Mouse (Mus musculus) midbrain, embryonic 16.5 days (tissue): ENCODE measurements around the gene Tmigd1. TPM values are rescaled to one million over a fixed set of nuclear protein-coding genes. Genes with fewer than 3 reads are reported as not detected.
"Not testable (repeated sequence)": the region's sequence is repeated elsewhere in the genome, so short reads cannot be mapped to it uniquely, and the experiment has no call there.

Experiments
- ATAC-seq: fragments of 200-750 bp; cut with Nextera tagmentation; 2 replicates; pipeline ENCODE4 v1.8.0; 2017; ENCODE audit warnings: moderate TSS enrichment
- H3K27ac ChIP-seq: fragments of 300-500 bp; sonication (generic); 2 replicates; pipeline ENCODE4 v1.5.1; 2014; ENCODE audit warnings: mild to moderate bottlenecking, low read length, mixed read lengths
- H3K27me3 ChIP-seq: fragments of 300-500 bp; sonication (generic); 2 replicates; pipeline ENCODE4 v1.6.1; 2014; ENCODE audit warnings: low read depth, low read length, mixed read lengths; ENCODE audit not compliant: control insufficient read depth, insufficient read depth
- H3K36me3 ChIP-seq: fragments of 300-500 bp; sonication (generic); 2 replicates; pipeline ENCODE4 v1.6.1; 2014; ENCODE audit warnings: mild to moderate bottlenecking, low read length, moderate library complexity, mixed read lengths; ENCODE audit not compliant: control insufficient read depth, insufficient read depth
- H3K4me1 ChIP-seq: fragments of 300-500 bp; sonication (generic); 2 replicates; pipeline ENCODE4 v1.6.1; 2014; ENCODE audit warnings: mild to moderate bottlenecking, low read length, mixed read lengths; ENCODE audit not compliant: control insufficient read depth, insufficient read depth
- H3K4me2 ChIP-seq: fragments of 300-500 bp; sonication (generic); 2 replicates; pipeline ENCODE4 v1.6.1; 2014; ENCODE audit warnings: mild to moderate bottlenecking, low read length, mixed read lengths
- H3K4me3 ChIP-seq: fragments of 300-500 bp; sonication (generic); 2 replicates; pipeline ENCODE4 v1.5.1; 2014; ENCODE audit warnings: low read depth, mild to moderate bottlenecking, low read length, moderate library complexity, mixed read lengths
- H3K9ac ChIP-seq: fragments of 300-500 bp; sonication (generic); 2 replicates; pipeline ENCODE4 v1.6.1; 2014; ENCODE audit warnings: low read depth, low read length, mixed read lengths
- H3K9me3 ChIP-seq: fragments of 300-500 bp; sonication (generic); replicated peaks from 2 replicates; pipeline ENCODE4 v1.6.1; 2014; ENCODE audit warnings: mild to moderate bottlenecking, low read length, mixed read lengths; ENCODE audit not compliant: control insufficient read depth, poor library complexity, severe bottlenecking
- WGBS: fragments of 180-500 bp; shearing (Covaris S2); extraction: QIAGEN DNeasy Blood & Tissue Kit; methylation state at CpG from one replicate; pipeline ENCODE4 v1.1.7; 2014; 5-methylcytosine and 5-hydroxymethylcytosine counted together
- polyA plus RNA-seq: library from polyadenylated mRNA; unstranded; fragments of >200 nt; fragmentation: Nextera tagmentation; extraction: Ambion mirVana; gene quantifications from 2 replicates; pipeline ENCODE4 v1.2.1, GENCODE M21; 2015

Tmigd1 gene
- polyA plus RNA-seq, 1 experiment from 2014 or later = not detected

DNA sequence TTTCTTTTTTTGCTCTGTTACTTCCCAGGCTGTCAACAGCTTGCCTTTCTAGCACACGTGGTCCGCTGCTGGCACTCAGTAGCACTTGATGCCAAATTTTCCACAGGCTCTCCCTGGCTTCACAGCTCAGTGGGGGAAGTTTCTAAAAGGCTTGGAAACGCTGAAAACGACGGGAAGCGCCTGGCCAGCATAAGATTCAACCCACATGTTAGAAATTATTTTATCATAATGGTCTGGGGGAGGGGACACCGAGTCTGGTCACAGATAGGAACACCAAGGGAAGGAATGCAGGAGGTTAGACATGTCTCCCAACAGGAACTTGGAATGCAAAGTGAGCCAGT lies 10.1 kb downstream of the Tmigd1 start:
- H3K27ac ChIP-seq = no peak overlapping the region
- no peaks in the 10 kb centered on the region for H3K9me3 ChIP-seq
- no peaks in the 10 kb centered on the region for H3K4me1 ChIP-seq
- ATAC-seq = no peak
- WGBS = 56% methylated on average over 7 of the region's 7 CpGs
- no peak overlapping the region for H3K9ac ChIP-seq
- no peak overlapping the region for H3K4me2 ChIP-seq
- H3K4me3 ChIP-seq = no peak overlapping the region
- no peaks in the 10 kb centered on the region for H3K36me3 ChIP-seq
- no peaks in the 10 kb centered on the region for H3K27me3 ChIP-seq

DNA sequence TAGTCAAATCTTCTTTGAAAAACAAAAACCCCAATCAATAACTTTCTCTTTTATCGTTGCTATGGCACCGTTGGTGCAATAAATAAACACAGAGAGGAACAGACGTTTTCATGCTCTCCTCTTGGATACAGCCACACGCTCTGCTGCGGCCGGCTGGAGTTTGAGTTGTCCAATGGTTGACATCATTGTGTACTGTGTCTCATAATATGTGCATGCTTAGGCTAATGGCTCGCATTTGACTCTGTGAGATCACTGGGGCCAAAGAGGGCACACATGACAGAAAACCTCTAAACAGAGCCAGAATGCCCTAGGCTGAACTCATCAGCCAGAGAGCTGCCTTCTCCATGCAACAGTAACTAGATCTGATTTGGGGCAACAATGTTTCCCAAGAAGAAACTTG lies 12.4 kb downstream of the Tmigd1 start:
- H3K4me2 ChIP-seq = no peak overlapping the region
- no peak for ATAC-seq
- no peak overlapping the region for H3K4me3 ChIP-seq
- no peaks in the 10 kb centered on the region for H3K36me3 ChIP-seq
- H3K27me3 ChIP-seq = no peaks in the 10 kb centered on the region
- WGBS = 78% methylated on average over 7 of the region's 7 CpGs
- no peak overlapping the region for H3K9ac ChIP-seq
- H3K27ac ChIP-seq = no peak overlapping the region
- H3K9me3 ChIP-seq = no peaks in the 10 kb centered on the region
- no peaks in the 10 kb centered on the region for H3K4me1 ChIP-seq

DNA sequence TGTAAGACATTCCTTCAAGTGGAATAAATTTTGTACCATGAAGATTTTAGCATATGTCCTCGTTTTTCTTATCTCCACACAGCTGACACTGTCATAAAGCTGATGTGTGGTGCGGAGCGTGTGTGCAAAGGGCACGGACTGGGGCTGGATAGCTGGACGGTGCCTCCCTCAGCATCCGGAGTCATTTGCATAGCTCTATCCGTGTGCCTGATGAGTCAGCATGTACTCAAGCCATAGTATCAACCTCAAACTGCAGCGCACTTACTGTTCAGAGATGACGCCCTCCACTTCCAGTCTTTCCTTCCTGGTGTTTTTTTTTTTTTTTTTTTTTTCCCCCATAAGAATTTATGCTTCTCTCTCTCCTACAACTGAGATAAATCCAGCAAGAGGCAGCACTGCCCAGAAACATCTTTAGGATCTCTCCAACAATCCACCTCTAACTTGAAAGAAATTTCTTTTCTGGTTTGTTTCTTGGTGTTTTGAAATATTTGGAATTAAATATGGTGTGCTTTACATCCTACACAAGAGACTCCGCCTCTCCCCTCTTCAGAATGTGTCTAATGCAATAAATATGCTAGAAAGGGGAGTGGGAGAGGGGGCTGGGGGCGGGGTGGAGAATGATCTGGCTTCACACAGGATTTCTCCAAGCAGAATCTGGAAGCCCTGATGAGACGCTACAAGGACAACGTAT lies 14.7 kb downstream of the Tmigd1 start:
- H3K27ac ChIP-seq = no peak overlapping the region
- no peaks in the 10 kb centered on the region for H3K9me3 ChIP-seq
- H3K4me1 ChIP-seq = no peaks in the 10 kb centered on the region
- 41% methylated on average over 13 of the region's 13 CpGs for WGBS
- H3K36me3 ChIP-seq = no peaks in the 10 kb centered on the region
- H3K27me3 ChIP-seq = no peaks in the 10 kb centered on the region
- peak overlapping the region; percentile 14; the same call in 1 of the 2 replicates for H3K4me2 ChIP-seq
- no peak for ATAC-seq
- H3K4me3 ChIP-seq = no peak overlapping the region
- H3K9ac ChIP-seq = 0 out of 2 replicates have a peak overlapping the region, but pooled peaks have one; percentile 6

DNA sequence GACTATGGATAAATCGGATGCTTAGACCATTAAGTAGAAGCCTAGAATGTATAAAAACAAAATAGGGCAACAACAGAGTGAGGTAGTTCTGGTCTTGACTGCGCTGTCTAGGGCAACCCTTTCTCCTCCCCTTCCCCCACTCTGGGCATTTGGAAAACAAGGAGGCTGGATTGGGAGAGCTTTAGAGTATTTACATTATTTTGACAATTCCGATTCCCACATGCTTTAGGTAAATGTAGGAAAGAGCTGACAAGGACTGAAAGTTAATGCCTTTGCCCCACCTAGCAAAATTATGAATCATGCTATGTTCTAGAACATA lies 15.2 kb downstream of the Tmigd1 start:
- 54% methylated on average over 3 of the region's 3 CpGs for WGBS
- no peak overlapping the region for H3K4me2 ChIP-seq
- no peaks in the 10 kb centered on the region for H3K27me3 ChIP-seq
- H3K4me3 ChIP-seq = no peak overlapping the region
- H3K9me3 ChIP-seq = no peaks in the 10 kb centered on the region
- no peak overlapping the region for H3K27ac ChIP-seq
- no peak for ATAC-seq
- no peaks in the 10 kb centered on the region for H3K36me3 ChIP-seq
- H3K4me1 ChIP-seq = no peaks in the 10 kb centered on the region
- H3K9ac ChIP-seq = no peak overlapping the region

DNA sequence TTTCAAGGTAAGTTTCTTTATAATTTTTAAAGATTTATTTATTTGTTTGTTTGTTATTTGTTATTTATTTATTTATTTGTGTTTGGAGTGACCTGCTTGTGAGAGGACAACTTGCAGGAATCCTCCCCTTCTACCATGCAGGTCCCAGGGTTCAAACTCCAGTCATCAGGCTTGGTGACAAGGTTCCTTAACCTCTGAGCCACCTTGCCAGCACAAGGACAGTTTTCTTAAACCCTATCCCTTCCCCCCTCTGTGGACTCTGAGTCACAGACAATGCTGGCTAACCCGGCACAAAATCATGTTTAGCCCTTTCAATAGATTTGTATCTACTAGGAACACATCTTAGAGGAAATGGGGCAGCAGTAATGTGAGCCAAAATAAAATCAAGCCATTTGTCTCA lies 18.6 kb downstream of the Tmigd1 start:
- no peak for ATAC-seq
- Histone ChIP-seq H3K9ac (no peak overlapping the region), H3K9me3 (no peaks in the 10 kb centered on the region), H3K27me3 (no peaks in the 10 kb centered on the region), H3K27ac (no peak overlapping the region), H3K4me3 (no peak overlapping the region), H3K36me3 (no peaks in the 10 kb centered on the region), H3K4me1 (no peaks in the 10 kb centered on the region), H3K4me2 (no peak overlapping the region)
- WGBS = 59% methylated on average over 1 of the region's 1 CpGs

DNA sequence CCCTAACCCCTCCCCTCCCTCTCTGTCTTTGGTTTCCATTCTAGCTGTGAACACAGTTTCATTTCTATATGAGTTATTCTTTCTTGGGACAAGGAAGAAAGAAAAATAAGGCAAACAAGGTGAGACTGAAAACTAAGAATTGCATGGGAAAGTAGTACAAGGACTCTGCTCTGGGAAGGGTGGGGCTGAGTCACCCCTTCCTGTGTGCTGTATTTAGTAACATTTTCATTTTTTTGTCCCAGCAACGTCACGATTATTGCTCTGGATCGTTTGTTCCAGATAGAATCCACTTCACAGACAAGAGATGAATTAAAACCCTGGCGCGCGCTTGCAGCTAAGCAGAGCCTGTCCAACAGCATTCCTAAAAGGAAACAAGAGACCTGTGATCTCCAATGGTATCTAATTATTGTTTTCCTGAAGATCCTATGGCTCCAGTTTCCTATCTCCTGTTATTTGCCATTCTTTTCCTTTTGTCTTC lies 22.8 kb downstream of the Tmigd1 start, which contains the start of gene Blmh:
Blmh (plus strand) TSS at position 51 of the 478 bp plus-strand sequence.
- no peaks in the 10 kb centered on the region for H3K9me3 ChIP-seq
- H3K27me3 ChIP-seq = no peaks in the 10 kb centered on the region
- no peak for ATAC-seq
- 80% methylated on average over 6 of the region's 6 CpGs for WGBS
- no peak within 1 kb of the TSS for H3K4me2 ChIP-seq
- no peaks in the 10 kb centered on the region for H3K4me1 ChIP-seq
- no peak within 1 kb of the TSS for H3K27ac ChIP-seq
- no peaks in the 10 kb centered on the region for H3K36me3 ChIP-seq
- H3K4me3 ChIP-seq = no peak within 1 kb of the TSS
- H3K9ac ChIP-seq = no peak within 1 kb of the TSS

DNA sequence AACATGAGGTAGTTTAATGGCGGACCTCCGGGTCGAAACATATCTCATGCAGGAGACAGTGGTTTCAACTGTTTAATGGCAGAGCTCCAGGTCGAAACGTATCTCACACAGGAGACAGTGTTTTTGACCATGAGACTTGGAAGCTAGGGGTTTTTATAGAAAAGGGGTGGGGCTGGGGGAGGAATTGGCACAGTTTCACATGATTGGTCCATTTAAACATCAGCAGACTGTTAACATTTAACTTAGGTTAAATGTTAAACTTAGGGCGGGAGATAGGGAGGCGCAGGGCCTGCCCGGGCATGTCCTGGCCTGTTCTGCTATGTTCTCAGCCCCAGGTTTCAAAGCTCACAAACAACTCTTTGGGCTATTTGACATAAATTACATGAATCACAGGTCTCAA lies 26.6 kb downstream of the Tmigd1 start:
- ATAC-seq, H3K4me1 ChIP-seq, H3K9ac ChIP-seq, H3K27ac ChIP-seq, H3K4me3 ChIP-seq, H3K4me2 ChIP-seq, H3K36me3 ChIP-seq, H3K9me3 ChIP-seq, H3K27me3 ChIP-seq: not testable (repeated sequence)
- WGBS = 90% methylated on average over 8 of the region's 8 CpGs

DNA sequence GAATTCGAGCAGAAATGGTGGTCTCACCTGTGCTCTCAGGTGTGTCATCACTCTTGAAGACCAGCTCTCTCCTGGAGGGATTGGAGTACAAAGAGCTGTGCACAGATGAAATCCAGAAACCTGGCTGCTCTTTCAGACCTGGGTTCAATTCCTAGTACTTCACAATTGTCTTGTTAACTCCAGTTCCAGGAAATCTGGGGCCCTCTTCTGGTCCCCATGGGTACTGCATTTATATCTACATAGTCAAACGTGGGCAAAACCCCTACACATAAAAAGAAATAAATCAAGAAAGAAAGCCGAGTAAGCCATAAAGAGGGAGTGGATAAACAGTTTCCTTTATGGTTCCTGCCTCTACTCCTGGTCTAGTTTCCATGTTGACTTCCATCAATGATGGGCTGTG lies 31.2 kb downstream of the Tmigd1 start:
- no peaks in the 10 kb centered on the region for H3K9me3 ChIP-seq

DNA sequence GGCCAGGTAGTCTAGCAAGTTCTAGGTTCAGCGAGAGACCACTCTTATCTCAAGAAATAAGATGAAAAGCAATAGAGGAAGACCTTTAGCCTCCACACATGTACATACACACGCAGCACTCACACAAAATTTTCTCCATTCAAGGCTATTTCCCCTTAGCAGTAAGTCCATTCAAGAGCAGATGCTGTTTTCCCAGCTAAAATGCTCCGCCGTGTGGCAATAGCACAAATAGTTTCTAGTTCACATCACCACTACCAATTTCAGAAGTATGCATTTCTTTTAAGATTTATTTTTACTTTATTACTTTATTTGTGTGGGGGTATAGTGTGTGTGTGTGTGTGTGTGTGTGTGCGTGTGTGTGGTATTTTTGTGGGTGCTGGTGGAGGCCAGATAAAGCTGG lies 34.6 kb downstream of the Tmigd1 start:
- Histone ChIP-seq H3K36me3 (no peaks in the 10 kb centered on the region), H3K27ac (no peak overlapping the region), H3K4me1 (no peaks in the 10 kb centered on the region), H3K4me3 (no peak overlapping the region), H3K9ac (no peak overlapping the region), H3K9me3 (no peaks in the 10 kb centered on the region), H3K27me3 (no peaks in the 10 kb centered on the region), H3K4me2 (no peak overlapping the region)
- WGBS = 81% methylated on average over 5 of the region's 5 CpGs
- ATAC-seq = no peak

More for the DNA sequence above, 31.2 kb downstream of the Tmigd1 start:
- no peaks in the 10 kb centered on the region for H3K27me3 ChIP-seq
- no peak overlapping the region for H3K4me3 ChIP-seq
- no peak for ATAC-seq
- H3K27ac ChIP-seq = no peak overlapping the region
- no peaks in the 10 kb centered on the region for H3K4me1 ChIP-seq
- 60% methylated on average over 3 of the region's 3 CpGs for whole genome bisulfite sequencing
- no peaks in the 10 kb centered on the region for H3K36me3 ChIP-seq
- no peak overlapping the region for H3K4me2 ChIP-seq
- H3K9ac ChIP-seq = no peak overlapping the region
